Mouse (Mus musculus): ENCODE measurements around the gene Creld2.

Gene Creld2

GRCm38 (mm10) chr15:88828800-88829705 lies 9.6 kb downstream of the Creld2 start:
- DNase-seq (ENCODE audit: low read depth, low spot score) = peak; percentile 69

GRCm38 (mm10) chr15:88829791-88830440 lies 10.5 kb downstream of the Creld2 start:
- DNase-seq (ENCODE audit: low read depth, low spot score) = no peak

- no peak for DNase-seq (ENCODE audit: low read depth, low spot score)
These were observed 11.2 kb downstream of the Creld2 start for GRCm38 (mm10) chr15:88830696-88831095.

- no peak for DNase-seq (ENCODE audit: low read depth, low spot score)
These were observed 12.0 kb downstream of the Creld2 start for GRCm38 (mm10) chr15:88831482-88831881.

- no peak for DNase-seq (ENCODE audit: low read depth, low spot score)
These were observed 13.1 kb downstream of the Creld2 start for GRCm38 (mm10) chr15:88832536-88832935.

GRCm38 (mm10) chr15:88836031-88836430 lies 16.6 kb downstream of the Creld2 start:
- no peak for DNase-seq (ENCODE audit: low read depth, low spot score)

- no peak for DNase-seq (ENCODE audit: low read depth, low spot score)
These were observed 17.1 kb downstream of the Creld2 start for GRCm38 (mm10) chr15:88836571-88836970.

GRCm38 (mm10) chr15:88837199-88837932 lies 17.9 kb downstream of the Creld2 start:
- no peak for DNase-seq (ENCODE audit: low read depth, low spot score)

- DNase-seq (ENCODE audit: low read depth, low spot score) = no peak
These were observed 18.5 kb downstream of the Creld2 start for GRCm38 (mm10) chr15:88837977-88838376.

GRCm38 (mm10) chr15:88839271-88839670 lies 19.8 kb downstream of the Creld2 start:
- no peak for DNase-seq (ENCODE audit: low read depth, low spot score)

- no peak for DNase-seq (ENCODE audit: low read depth, low spot score)
These were observed 20.7 kb downstream of the Creld2 start for GRCm38 (mm10) chr15:88840126-88840525.

- no peak for DNase-seq (ENCODE audit: low read depth, low spot score)
These were observed 21.7 kb downstream of the Creld2 start for GRCm38 (mm10) chr15:88841160-88841559.

- DNase-seq (ENCODE audit: low read depth, low spot score) = no peak
These were observed 22.3 kb downstream of the Creld2 start for GRCm38 (mm10) chr15:88841580-88842299.

- DNase-seq (ENCODE audit: low read depth, low spot score) = no peak
These were observed 22.8 kb downstream of the Creld2 start for GRCm38 (mm10) chr15:88842300-88842673.

- no peak for DNase-seq (ENCODE audit: low read depth, low spot score)
These were observed 24.1 kb downstream of the Creld2 start for GRCm38 (mm10) chr15:88843486-88844097.

- DNase-seq (ENCODE audit: low read depth, low spot score) = no peak
These were observed 25.5 kb downstream of the Creld2 start for GRCm38 (mm10) chr15:88844966-88845365.

- no peak for DNase-seq (ENCODE audit: low read depth, low spot score)
These were observed 29.2 kb downstream of the Creld2 start for GRCm38 (mm10) chr15:88848661-88849060.

- no peak for DNase-seq (ENCODE audit: low read depth, low spot score)
These were observed 30.2 kb downstream of the Creld2 start for GRCm38 (mm10) chr15:88849621-88850020.

- no peak for DNase-seq (ENCODE audit: low read depth, low spot score)
These were observed 30.8 kb downstream of the Creld2 start for GRCm38 (mm10) chr15:88850146-88850826.

GRCm38 (mm10) chr15:88851076-88851475 lies 31.6 kb downstream of the Creld2 start:
- no peak for DNase-seq (ENCODE audit: low read depth, low spot score)
